ENCODE assay signal across 12 mouse cellular contexts in genomic region chr4:69754567-69754966, GRCm38 (mm10).
DNase-seq lines count a peak whose midpoint lies in the region; ATAC-seq and TF ChIP-seq lines count a peak whose summit lies in the region.
"Had no signal": no experiment of that assay in that cellular context is flagged by ENCODE, and none has a peak within 500 bp of the region (broad histone marks: within the 10 kb centered on the region; RNA-seq: fewer than 3 reads in every experiment).

No protein-coding gene starts in this region.

- WGBS in hindbrain, postnatal 0 days, result 78% methylated on average over 2 of the region's 2 CpGs
- 76% methylated on average over 2 of the region's 2 CpGs for WGBS in hindbrain, embryonic 13.5 days

- no peaks in the 10 kb centered on the region for H3K9me3 ChIP-seq in hindbrain, postnatal 0 days (ENCODE audit: low read length)
- H3K9me3 ChIP-seq in hindbrain, embryonic 13.5 days, result no peaks in the 10 kb centered on the region
- H3K9me3 ChIP-seq in E14TG2a.4 (ENCODE audit: low read length), result no peaks in the 10 kb centered on the region
- H3K9me3 ChIP-seq: embryonic facial prominence, embryonic 12.5 days; lung, embryonic 15.5 days had no signal

- 0 out of 2 replicates have a peak, but pooled peaks have one; percentile 22 for ATAC-seq in cerebellum, adult (ENCODE audit: insufficient number of reproducible peaks, low FRiP score, low TSS enrichment)
- no peak for ATAC-seq in hindbrain, postnatal 0 days
- no peak for ATAC-seq in hindbrain, embryonic 13.5 days (ENCODE audit: low FRiP score)

- no peak overlapping the region for H3K9ac ChIP-seq in hindbrain, postnatal 0 days (replicated peaks; ENCODE audit: low read length)
- no peak overlapping the region for H3K9ac ChIP-seq in hindbrain, embryonic 13.5 days
- H3K9ac ChIP-seq: embryonic facial prominence, embryonic 12.5 days; lung, embryonic 15.5 days had no signal

- DNase-seq in cerebellum, postnatal 4 days (ENCODE audit: low spot score in 2 of 2), result no peak
- peak; percentile 15 for DNase-seq in hindbrain, postnatal 0 days (ENCODE audit: low spot score)
- DNase-seq in left cerebral cortex, postnatal 14 days (ENCODE audit: low spot score in 2 of 2), result no peak
- DNase-seq in frontal cortex, postnatal 14 days (ENCODE audit: low spot score in 2 of 2), result no peak
- DNase-seq: B cell, adult 2 months; layer of hippocampus, postnatal 36 days had no signal

- no peaks in the 10 kb centered on the region for H3K36me3 ChIP-seq in hindbrain, postnatal 0 days (ENCODE audit: insufficient read depth, low read length)
- H3K36me3 ChIP-seq in hindbrain, embryonic 13.5 days, result no peaks in the 10 kb centered on the region
- H3K36me3 ChIP-seq in E14TG2a.4 (ENCODE audit: insufficient read depth, low read length), result no peaks in the 10 kb centered on the region
- H3K36me3 ChIP-seq: embryonic facial prominence, embryonic 12.5 days; lung, embryonic 15.5 days had no signal

- no peak for TF ChIP-seq POLR2A in embryonic fibroblast, embryonic 13.5 days (IDR thresholded peaks at IDR 0.05; ENCODE audit: low read depth, low read length)

- no peaks in the 10 kb centered on the region for H3K27me3 ChIP-seq in hindbrain, postnatal 0 days (ENCODE audit: insufficient read depth, low read length)
- no peaks in the 10 kb centered on the region for H3K27me3 ChIP-seq in hindbrain, embryonic 13.5 days
- no peaks in the 10 kb centered on the region for H3K27me3 ChIP-seq in E14TG2a.4 (ENCODE audit: insufficient read depth, low read length)
- H3K27me3 ChIP-seq: embryonic facial prominence, embryonic 12.5 days; lung, embryonic 15.5 days had no signal

- no peak overlapping the region for H3K27ac ChIP-seq in hindbrain, postnatal 0 days
- no peak overlapping the region for H3K27ac ChIP-seq in hindbrain, embryonic 13.5 days
- no peak overlapping the region for H3K27ac ChIP-seq in embryonic fibroblast, embryonic 13.5 days (ENCODE audit: insufficient read depth, low read length)
- H3K27ac ChIP-seq: embryonic facial prominence, embryonic 12.5 days; lung, embryonic 15.5 days had no signal

- TF ChIP-seq CTCF in hindbrain, postnatal 0 days (IDR thresholded peaks at IDR 0.05; ENCODE audit: low read depth), result peak; percentile 55
- peak; percentile 39 for TF ChIP-seq CTCF in E14TG2a.4 (conservative IDR thresholded peaks at IDR 0.05; ENCODE audit: low read length)
- TF ChIP-seq CTCF in embryonic fibroblast, embryonic 13.5 days (IDR thresholded peaks at IDR 0.05; ENCODE audit: borderline replicate concordance, insufficient read depth, low read length), result peak; percentile 35; the same call in 1 of the 2 replicates

- no peak overlapping the region for H3K4me2 ChIP-seq in hindbrain, postnatal 0 days (ENCODE audit: low read depth, low read length)
- no peak overlapping the region for H3K4me2 ChIP-seq in hindbrain, embryonic 13.5 days
- H3K4me2 ChIP-seq: embryonic facial prominence, embryonic 12.5 days; lung, embryonic 15.5 days had no signal

- H3K4me3 ChIP-seq in hindbrain, postnatal 0 days (ENCODE audit: low read length), result no peak overlapping the region
- no peak overlapping the region for H3K4me3 ChIP-seq in hindbrain, embryonic 13.5 days
- H3K4me3 ChIP-seq in E14TG2a.4 (replicated peaks; ENCODE audit: low read length), result no peak overlapping the region
- H3K4me3 ChIP-seq in embryonic fibroblast, embryonic 13.5 days (ENCODE audit: insufficient read depth, low read length), result no peak overlapping the region
- H3K4me3 ChIP-seq: embryonic facial prominence, embryonic 12.5 days; lung, embryonic 15.5 days had no signal

- intact Hi-C loops in left cerebral cortex, postnatal 14 days (cut with DNase I), result loop anchor here (10.0 kb wide), 2 partner anchors 560 to 800 kb away; partner anchors contain the start of gene Brinp1

- H3K4me1 ChIP-seq in hindbrain, postnatal 0 days (ENCODE audit: insufficient read depth, low read length), result no peaks in the 10 kb centered on the region
- no peaks in the 10 kb centered on the region for H3K4me1 ChIP-seq in hindbrain, embryonic 13.5 days (replicated peaks)
- no peaks in the 10 kb centered on the region for H3K4me1 ChIP-seq in E14TG2a.4 (replicated peaks; ENCODE audit: low read depth, low read length)
- H3K4me1 ChIP-seq in embryonic fibroblast, embryonic 13.5 days (ENCODE audit: control insufficient read depth, insufficient read depth, low read length), result no peaks in the 10 kb centered on the region
- H3K4me1 ChIP-seq: embryonic facial prominence, embryonic 12.5 days; lung, embryonic 15.5 days had no signal
